Mouse (Mus musculus): ENCODE results near the gene Ace3.

Gene Ace3

DNA sequence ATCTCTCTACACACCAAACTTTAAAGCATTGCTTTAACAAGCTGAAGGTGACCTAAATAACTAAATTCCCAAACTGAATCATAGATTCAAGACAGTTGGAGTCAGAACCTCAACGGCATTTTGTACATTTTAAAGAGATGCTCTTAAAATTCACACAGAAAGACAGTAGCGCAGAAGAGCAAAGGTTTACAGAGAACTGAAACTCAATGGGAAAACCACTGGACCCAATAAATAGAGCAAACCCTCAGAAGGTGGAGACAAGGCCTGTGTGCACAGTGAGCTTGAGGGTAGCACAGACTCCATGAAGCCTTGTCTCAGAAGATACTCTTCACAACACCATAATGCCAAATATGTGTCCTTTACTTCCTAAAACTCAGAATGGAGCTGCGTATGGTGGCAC lies 51.3 kb downstream of the Ace3 start:
- no peak for DNase-seq

DNA sequence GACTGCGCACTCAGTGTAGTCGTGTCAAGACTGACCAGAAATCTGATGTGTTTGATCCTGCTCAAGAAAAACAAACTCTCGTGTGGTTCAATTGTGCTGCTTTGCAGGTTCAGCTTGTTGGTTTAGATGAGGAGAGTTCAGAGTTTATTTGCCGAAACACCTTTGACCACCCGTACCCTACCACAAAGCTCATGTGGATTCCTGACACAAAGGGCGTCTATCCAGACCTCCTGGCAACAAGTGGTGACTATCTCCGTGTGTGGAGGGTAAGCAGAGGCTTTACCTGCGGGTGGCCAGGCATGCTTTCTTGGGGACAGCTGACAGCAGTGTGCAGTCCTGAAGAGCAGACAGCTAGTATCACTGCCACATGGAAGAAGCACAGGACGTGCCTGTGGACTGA lies 52.1 kb downstream of the Ace3 start:
- DNase-seq, result peak in 1 of 2 experiments; percentile 19

DNA sequence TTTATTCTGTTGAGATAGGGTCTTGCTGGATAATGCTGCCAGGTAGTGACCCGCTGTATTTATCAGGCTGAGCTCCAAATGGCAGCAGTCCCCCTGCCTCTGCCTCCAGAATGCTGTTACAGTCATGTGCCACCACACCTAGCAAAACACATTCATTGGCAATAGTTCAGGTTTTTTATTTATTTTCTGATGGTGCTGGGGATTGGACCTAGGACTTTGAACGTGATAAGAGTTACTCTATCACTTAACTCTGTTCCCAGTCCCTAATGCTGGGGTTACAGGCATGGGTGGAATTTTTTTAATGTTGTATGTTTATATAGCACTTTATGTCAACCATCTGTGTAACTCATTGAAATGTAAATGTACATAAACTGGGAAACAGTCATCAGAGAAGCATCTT lies 59.4 kb downstream of the Ace3 start:
- DNase-seq, result no peak

DNA sequence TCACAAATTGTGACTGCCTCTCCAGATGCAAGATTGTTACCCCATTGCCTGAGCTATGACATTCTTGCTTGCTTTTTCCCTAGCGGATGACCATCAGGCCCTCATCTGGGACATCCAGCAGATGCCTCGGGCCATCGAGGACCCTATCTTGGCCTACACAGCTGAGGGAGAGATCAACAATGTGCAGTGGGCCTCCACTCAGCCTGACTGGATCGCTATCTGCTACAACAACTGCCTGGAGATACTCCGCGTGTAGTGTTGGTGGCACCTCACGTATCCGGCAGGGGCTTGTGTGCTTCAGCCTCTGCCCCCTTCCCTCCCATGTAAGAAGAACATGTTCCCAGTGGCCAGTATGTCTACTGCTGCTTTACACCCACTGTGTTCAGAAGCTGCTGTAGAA lies 60.1 kb downstream of the Ace3 start:
- no peak for DNase-seq
